Mouse (Mus musculus): ENCODE measurements around the gene Dgka. TPM values are rescaled to one million over a fixed set of nuclear protein-coding genes. Genes with fewer than 3 reads are reported as not detected.
A peak's percentile ranks its signal among the peaks of the same experiment; 100 is the strongest.
"Not testable (repeated sequence)": the region's sequence is repeated elsewhere in the genome, so short reads cannot be mapped to it uniquely, and the experiment has no call there.

Dgka gene
- polyA plus RNA-seq, 1 experiment from 2014 or later = 3.8 TPM

- no peak for ATAC-seq
- H3K9ac ChIP-seq (ENCODE audit: low read length) = peak overlapping the region; percentile 70
- 10% methylated on average over 7 of the region's 7 CpGs for WGBS
- DNase-seq (ENCODE audit: low spot score) = peak; percentile 2
- no peaks in the 10 kb centered on the region for H3K9me3 ChIP-seq (replicated peaks; ENCODE audit: control insufficient read depth, low read length)
- peak overlapping the region; percentile 93 for H3K4me2 ChIP-seq (ENCODE audit: low read length)
- H3K4me1 ChIP-seq (ENCODE audit: control insufficient read depth, insufficient read depth, low read length) = peaks cover 9% of the 10 kb centered on the region; the same call in 1 of the 2 replicates
- peak overlapping the region; percentile 52 for H3K4me3 ChIP-seq (ENCODE audit: low read depth, low read length)
- no peak overlapping the region for H3K27ac ChIP-seq (ENCODE audit: low read depth, low read length)
- no peaks in the 10 kb centered on the region for H3K36me3 ChIP-seq (ENCODE audit: control insufficient read depth, insufficient read depth, low read length)
- H3K27me3 ChIP-seq (replicated peaks; ENCODE audit: control insufficient read depth, insufficient read depth, low read length) = peaks cover 29% of the 10 kb centered on the region
Measured at GRCm38 (mm10) chr10:128743235-128743634, 1.4 kb downstream of the Dgka start.

DNA sequence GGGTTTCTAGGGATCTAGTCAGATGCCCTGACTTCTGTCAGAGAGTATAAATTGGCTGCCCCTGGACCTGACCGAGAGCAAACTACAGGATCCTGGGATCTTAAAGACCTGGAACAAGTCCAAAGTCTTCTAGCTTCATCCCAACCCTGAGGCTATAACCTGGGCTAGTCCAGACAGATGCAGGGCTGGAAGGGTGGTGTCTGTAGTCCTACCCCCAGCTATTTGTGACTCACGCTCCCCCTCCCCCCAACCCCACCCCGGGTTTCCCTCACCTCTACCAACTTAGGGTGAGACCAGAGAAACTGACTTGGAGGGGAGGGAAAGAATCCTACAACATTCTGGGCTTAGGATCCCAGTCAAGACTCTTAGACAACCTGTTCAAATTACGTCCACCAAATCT is 2.0 kb downstream of the Dgka start:
- WGBS = 41% methylated on average over 4 of the region's 4 CpGs
- Histone ChIP-seq H3K36me3 (ENCODE audit: control insufficient read depth, insufficient read depth, low read length) (no peaks in the 10 kb centered on the region), H3K9ac (ENCODE audit: low read length) (no peak overlapping the region), H3K27ac (ENCODE audit: low read depth, low read length) (no peak overlapping the region), H3K4me3 (ENCODE audit: low read depth, low read length) (no peak overlapping the region), H3K4me1 (ENCODE audit: control insufficient read depth, insufficient read depth, low read length) (peaks cover 9% of the 10 kb centered on the region; the same call in 1 of the 2 replicates), H3K4me2 (ENCODE audit: low read length) (no peak overlapping the region), H3K9me3 (replicated peaks; ENCODE audit: control insufficient read depth, low read length) (no peaks in the 10 kb centered on the region), H3K27me3 (replicated peaks; ENCODE audit: control insufficient read depth, insufficient read depth, low read length) (peaks cover 29% of the 10 kb centered on the region)
- DNase-seq (ENCODE audit: low spot score) (no peak), ATAC-seq (no peak)

DNA sequence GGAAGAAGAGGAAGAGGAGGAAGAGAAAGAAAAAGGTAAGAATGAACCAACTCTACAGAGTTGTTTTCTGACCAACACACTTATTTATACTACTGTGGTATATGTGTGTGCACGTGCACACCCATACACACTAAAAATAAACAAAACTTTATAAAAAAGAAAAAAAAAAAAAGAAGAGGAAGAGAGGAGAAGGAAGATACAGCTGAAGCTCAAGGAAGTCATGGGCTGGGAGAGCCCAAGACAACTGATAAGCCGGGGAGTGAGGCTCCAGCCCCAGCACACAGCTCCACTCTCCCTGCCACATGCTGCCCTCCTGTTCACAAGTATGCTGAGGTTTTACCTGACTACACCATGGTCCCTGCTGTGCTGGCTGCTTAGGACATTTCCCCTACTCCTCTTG is 4.4 kb downstream of the Dgka start:
- peaks cover 28% of the 10 kb centered on the region for H3K27me3 ChIP-seq (replicated peaks; ENCODE audit: control insufficient read depth, insufficient read depth, low read length)
- no peaks in the 10 kb centered on the region for H3K36me3 ChIP-seq (ENCODE audit: control insufficient read depth, insufficient read depth, low read length)
- no peak for ATAC-seq
- no peak overlapping the region for H3K27ac ChIP-seq (ENCODE audit: low read depth, low read length)
- no peak overlapping the region for H3K4me2 ChIP-seq (ENCODE audit: low read length)
- no peak overlapping the region for H3K4me3 ChIP-seq (ENCODE audit: low read depth, low read length)
- 76% methylated on average over 2 of the region's 2 CpGs for WGBS
- no peaks in the 10 kb centered on the region for H3K9me3 ChIP-seq (replicated peaks; ENCODE audit: control insufficient read depth, low read length)
- H3K9ac ChIP-seq (ENCODE audit: low read length) = no peak overlapping the region
- peaks cover 8% of the 10 kb centered on the region; the same call in 1 of the 2 replicates for H3K4me1 ChIP-seq (ENCODE audit: control insufficient read depth, insufficient read depth, low read length)
- DNase-seq (ENCODE audit: low spot score) = no peak

- no peak overlapping the region for H3K4me3 ChIP-seq (ENCODE audit: low read depth, low read length)
- peak overlapping the region; percentile 10; the same call in 1 of the 2 replicates for H3K4me2 ChIP-seq (ENCODE audit: low read length)
- no peaks in the 10 kb centered on the region for H3K4me1 ChIP-seq (ENCODE audit: control insufficient read depth, insufficient read depth, low read length)
- H3K36me3 ChIP-seq (ENCODE audit: control insufficient read depth, insufficient read depth, low read length) = no peaks in the 10 kb centered on the region
- no peak for DNase-seq (ENCODE audit: low spot score)
- H3K27ac ChIP-seq (ENCODE audit: low read depth, low read length) = no peak overlapping the region
- ATAC-seq = no peak
- no peak overlapping the region for H3K9ac ChIP-seq (ENCODE audit: low read length)
- H3K27me3 ChIP-seq (replicated peaks; ENCODE audit: control insufficient read depth, insufficient read depth, low read length) = peaks cover 9% of the 10 kb centered on the region; the same call in 1 of the 2 replicates
- H3K9me3 ChIP-seq (replicated peaks; ENCODE audit: control insufficient read depth, low read length) = no peaks in the 10 kb centered on the region
- 3% methylated on average over 15 of the region's 15 CpGs for WGBS
Measured at GRCm38 (mm10) chr10:128737435-128737834, 7.2 kb downstream of the Dgka start.

- Histone ChIP-seq H3K4me1 (ENCODE audit: control insufficient read depth, insufficient read depth, low read length) (no peaks in the 10 kb centered on the region), H3K27me3 (replicated peaks; ENCODE audit: control insufficient read depth, insufficient read depth, low read length) (no peaks in the 10 kb centered on the region), H3K9me3 (replicated peaks; ENCODE audit: control insufficient read depth, low read length) (no peaks in the 10 kb centered on the region), H3K4me2 (ENCODE audit: low read length) (no peak overlapping the region), H3K4me3 (ENCODE audit: low read depth, low read length) (no peak overlapping the region), H3K9ac (ENCODE audit: low read length) (no peak overlapping the region), H3K36me3 (ENCODE audit: control insufficient read depth, insufficient read depth, low read length) (no peaks in the 10 kb centered on the region), H3K27ac (ENCODE audit: low read depth, low read length) (no peak overlapping the region)
- DNase-seq (ENCODE audit: low spot score) (no peak), ATAC-seq (no peak)
Measured at GRCm38 (mm10) chr10:128731992-128732391, 12.7 kb downstream of the Dgka start.

GRCm38 (mm10) chr10:128731002-128731433 is 13.6 kb downstream of the Dgka start:
- no peaks in the 10 kb centered on the region for H3K27me3 ChIP-seq (replicated peaks; ENCODE audit: control insufficient read depth, insufficient read depth, low read length)
- H3K4me1 ChIP-seq (ENCODE audit: control insufficient read depth, insufficient read depth, low read length) = no peaks in the 10 kb centered on the region
- no peak overlapping the region for H3K9ac ChIP-seq (ENCODE audit: low read length)
- ATAC-seq (peak; percentile 67), DNase-seq (ENCODE audit: low spot score) (peak; percentile 78)
- no peaks in the 10 kb centered on the region for H3K36me3 ChIP-seq (ENCODE audit: control insufficient read depth, insufficient read depth, low read length)
- H3K27ac ChIP-seq (ENCODE audit: low read depth, low read length) = no peak overlapping the region
- no peak overlapping the region for H3K4me2 ChIP-seq (ENCODE audit: low read length)
- no peak overlapping the region for H3K4me3 ChIP-seq (ENCODE audit: low read depth, low read length)
- WGBS = 17% methylated on average over 10 of the region's 10 CpGs
- no peaks in the 10 kb centered on the region for H3K9me3 ChIP-seq (replicated peaks; ENCODE audit: control insufficient read depth, low read length)

- 82% methylated on average over 5 of the region's 5 CpGs for WGBS
- H3K27me3 ChIP-seq (replicated peaks; ENCODE audit: control insufficient read depth, insufficient read depth, low read length) = no peaks in the 10 kb centered on the region
- ATAC-seq = no peak
Measured at GRCm38 (mm10) chr10:128728059-128728458, 16.6 kb downstream of the Dgka start.

GRCm38 (mm10) chr10:128725466-128725865 is 19.2 kb downstream of the Dgka start:
- H3K4me3 ChIP-seq (ENCODE audit: low read depth, low read length); H3K4me1 ChIP-seq (ENCODE audit: control insufficient read depth, insufficient read depth, low read length); H3K4me2 ChIP-seq (ENCODE audit: low read length); H3K9ac ChIP-seq (ENCODE audit: low read length); H3K27ac ChIP-seq (ENCODE audit: low read depth, low read length); H3K36me3 ChIP-seq (ENCODE audit: control insufficient read depth, insufficient read depth, low read length); DNase-seq (ENCODE audit: low spot score); ATAC-seq; H3K9me3 ChIP-seq (replicated peaks; ENCODE audit: control insufficient read depth, low read length); H3K27me3 ChIP-seq (replicated peaks; ENCODE audit: control insufficient read depth, insufficient read depth, low read length): not testable (repeated sequence)
- 80% methylated on average over 3 of the region's 4 CpGs for WGBS

More at GRCm38 (mm10) chr10:128728059-128728458, 16.6 kb downstream of the Dgka start:
- H3K27ac ChIP-seq (ENCODE audit: low read depth, low read length) = no peak overlapping the region
- no peaks in the 10 kb centered on the region for H3K9me3 ChIP-seq (replicated peaks; ENCODE audit: control insufficient read depth, low read length)
- no peak overlapping the region for H3K4me2 ChIP-seq (ENCODE audit: low read length)
- H3K4me1 ChIP-seq (ENCODE audit: control insufficient read depth, insufficient read depth, low read length) = no peaks in the 10 kb centered on the region
- DNase-seq (ENCODE audit: low spot score) = no peak
- H3K36me3 ChIP-seq (ENCODE audit: control insufficient read depth, insufficient read depth, low read length) = no peaks in the 10 kb centered on the region
- H3K4me3 ChIP-seq (ENCODE audit: low read depth, low read length) = no peak overlapping the region
- H3K9ac ChIP-seq (ENCODE audit: low read length) = no peak overlapping the region

GRCm38 (mm10) chr10:128715559-128716537 is 28.8 kb downstream of the Dgka start:
- Histone ChIP-seq H3K27ac (ENCODE audit: low read depth, low read length) (no peak overlapping the region), H3K9ac (ENCODE audit: low read length) (no peak overlapping the region), H3K4me2 (ENCODE audit: low read length) (no peak overlapping the region), H3K9me3 (replicated peaks; ENCODE audit: control insufficient read depth, low read length) (no peaks in the 10 kb centered on the region), H3K4me1 (ENCODE audit: control insufficient read depth, insufficient read depth, low read length) (no peaks in the 10 kb centered on the region), H3K36me3 (ENCODE audit: control insufficient read depth, insufficient read depth, low read length) (no peaks in the 10 kb centered on the region), H3K27me3 (replicated peaks; ENCODE audit: control insufficient read depth, insufficient read depth, low read length) (no peaks in the 10 kb centered on the region), H3K4me3 (ENCODE audit: low read depth, low read length) (no peak overlapping the region)
- DNase-seq (ENCODE audit: low spot score) = no peak
- no peak for ATAC-seq
- 87% methylated on average over 19 of the region's 19 CpGs for WGBS
